Mouse (Mus musculus) spleen, adult 12 weeks (tissue): ENCODE data around the gene Lpp.
A peak's percentile ranks its signal among the peaks of the same experiment; 100 is the strongest.

Source experiments
- DNase-seq: peaks from one replicate; pipeline ENCODE4 v3.0.0; 2022; ENCODE audit warnings: low spot score

The Lpp gene

GRCm38 (mm10) chr16:24435115-24435553, 41.8 kb downstream of the Lpp start:
- DNase-seq: no peak

GRCm38 (mm10) chr16:24438438-24438837, 45.1 kb downstream of the Lpp start:
- DNase-seq: no peak

- no peak for DNase-seq
These were observed 48.0 kb downstream of the Lpp start for GRCm38 (mm10) chr16:24441338-24441737.

- DNase-seq: no peak
These were observed 49.3 kb downstream of the Lpp start for GRCm38 (mm10) chr16:24442500-24443122.

- DNase-seq: no peak
These were observed 49.8 kb downstream of the Lpp start for GRCm38 (mm10) chr16:24443123-24443515.

GRCm38 (mm10) chr16:24443555-24443954, 50.2 kb downstream of the Lpp start:
- DNase-seq: no peak

- DNase-seq: no peak
These were observed 51.5 kb downstream of the Lpp start for GRCm38 (mm10) chr16:24444818-24445217.

- no peak for DNase-seq
These were observed 52.2 kb downstream of the Lpp start for GRCm38 (mm10) chr16:24445473-24445872.

- no peak for DNase-seq
These were observed 53.1 kb downstream of the Lpp start for GRCm38 (mm10) chr16:24446449-24446848.

- DNase-seq: no peak
These were observed 54.6 kb downstream of the Lpp start for GRCm38 (mm10) chr16:24447666-24448492.

- no peak for DNase-seq
These were observed 55.2 kb downstream of the Lpp start for GRCm38 (mm10) chr16:24448493-24448845.

- no peak for DNase-seq
These were observed 56.5 kb downstream of the Lpp start for GRCm38 (mm10) chr16:24449806-24450205.

GRCm38 (mm10) chr16:24450256-24450655, 56.9 kb downstream of the Lpp start:
- no peak for DNase-seq

GRCm38 (mm10) chr16:24451123-24451522, 57.8 kb downstream of the Lpp start:
- DNase-seq: no peak

GRCm38 (mm10) chr16:24453536-24453935, 60.2 kb downstream of the Lpp start:
- DNase-seq: no peak

- no peak for DNase-seq
These were observed 61.2 kb downstream of the Lpp start for GRCm38 (mm10) chr16:24454493-24454892.

GRCm38 (mm10) chr16:24455361-24455855, 62.1 kb downstream of the Lpp start:
- DNase-seq: no peak

- no peak for DNase-seq
These were observed 70.5 kb downstream of the Lpp start for GRCm38 (mm10) chr16:24463842-24464241.

- no peak for DNase-seq
These were observed 71.1 kb downstream of the Lpp start for GRCm38 (mm10) chr16:24464436-24464835.

GRCm38 (mm10) chr16:24465633-24466032, 72.3 kb downstream of the Lpp start:
- no peak for DNase-seq

GRCm38 (mm10) chr16:24467544-24468290, 74.4 kb downstream of the Lpp start:
- DNase-seq: peak; percentile 6

- no peak for DNase-seq
These were observed 76.0 kb downstream of the Lpp start for GRCm38 (mm10) chr16:24469313-24469712.

- DNase-seq: no peak
These were observed 77.3 kb downstream of the Lpp start for GRCm38 (mm10) chr16:24470601-24471000.
